Mouse (Mus musculus): ENCODE measurements around the gene H2-DMb1. TPM values are rescaled to one million over a fixed set of nuclear protein-coding genes. Genes with fewer than 3 reads are reported as not detected.
A peak's percentile ranks its signal among the peaks of the same experiment; 100 is the strongest.

The H2-DMb1 gene
- polyA plus RNA-seq (2015; fragmentation: Nextera tagmentation; extraction: Ambion mirVana) = 0.69 and 0.88 TPM in 2 replicates

DNA sequence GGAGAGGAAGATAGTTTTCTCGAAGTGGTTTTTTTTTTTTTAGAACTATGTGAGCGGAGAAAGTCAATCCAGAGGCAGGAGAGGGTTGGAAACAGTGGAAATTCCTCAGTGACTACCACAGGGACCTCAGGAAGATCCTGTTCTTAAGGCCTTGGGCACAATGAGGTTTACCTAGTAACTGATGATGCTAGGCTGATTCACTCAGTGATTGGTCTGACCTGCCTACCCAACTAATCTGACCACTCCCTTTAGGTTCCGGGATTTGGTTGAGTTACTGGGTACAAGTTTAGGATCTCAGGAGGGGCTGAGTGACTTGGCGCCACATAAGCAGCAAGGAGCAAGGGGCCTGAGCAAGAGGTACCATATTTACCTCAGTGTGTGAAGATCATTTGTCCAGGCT is at the start of gene H2-DMb1:
H2-DMb1 (plus strand) TSS at position 150 of the 400 bp plus-strand sequence.
- 61% methylated on average over 4 of the region's 4 CpGs for WGBS
- no peak within 1 kb of the TSS for H3K4me2 ChIP-seq (ENCODE audit: low read length)
- no peaks in the 10 kb centered on the region for H3K27me3 ChIP-seq (ENCODE audit: control insufficient read depth, insufficient read depth, low read depth, low read length)

DNA sequence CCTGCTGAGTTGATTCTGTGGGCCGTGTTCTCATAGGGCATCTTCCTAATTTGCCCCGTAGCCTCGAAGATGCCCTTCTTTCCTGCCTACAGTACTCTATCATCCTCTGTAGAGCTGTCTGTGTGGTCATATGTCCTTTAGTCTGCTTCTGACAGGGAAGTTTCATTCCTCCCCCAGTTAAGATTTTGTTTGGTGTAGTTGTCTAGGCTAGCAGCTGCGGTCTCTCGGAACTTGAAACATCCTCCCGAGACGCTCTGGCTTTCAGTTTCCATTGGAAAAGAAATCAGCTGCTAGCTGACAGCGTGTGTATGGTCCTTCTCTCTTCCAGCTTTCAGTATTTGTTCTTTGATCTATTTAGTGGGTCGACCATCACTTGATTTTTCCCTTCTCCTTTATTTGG is 48.1 kb upstream of the H2-DMb1 start:
- Histone ChIP-seq H3K4me3 (ENCODE audit: low read depth, low read length) (no peak overlapping the region), H3K36me3 (ENCODE audit: control insufficient read depth, insufficient read depth, low read length) (no peaks in the 10 kb centered on the region), H3K27ac (ENCODE audit: low read length) (no peak overlapping the region), H3K4me1 (ENCODE audit: control insufficient read depth, insufficient read depth, low read length) (0 out of 2 replicates have a peak, but pooled peaks cover 3% of the 10 kb centered on the region), H3K9ac (ENCODE audit: low read depth, low read length) (no peak overlapping the region), H3K9me3 (replicated peaks; ENCODE audit: control insufficient read depth, low read length, poor library complexity, severe bottlenecking) (no peaks in the 10 kb centered on the region), H3K27me3 (ENCODE audit: control insufficient read depth, insufficient read depth, low read depth, low read length) (no peaks in the 10 kb centered on the region), H3K4me2 (ENCODE audit: low read length) (no peak overlapping the region)
- no peak for ATAC-seq
- 90% methylated on average over 9 of the region's 9 CpGs for WGBS

More for the DNA sequence above, at the start of gene H2-DMb1:
- ATAC-seq = no peak
- Histone ChIP-seq H3K36me3 (ENCODE audit: control insufficient read depth, insufficient read depth, low read length) (no peaks in the 10 kb centered on the region), H3K27ac (ENCODE audit: low read length) (no peak within 1 kb of the TSS), H3K4me1 (ENCODE audit: control insufficient read depth, insufficient read depth, low read length) (no peaks in the 10 kb centered on the region), H3K9me3 (replicated peaks; ENCODE audit: control insufficient read depth, low read length, poor library complexity, severe bottlenecking) (no peaks in the 10 kb centered on the region), H3K9ac (ENCODE audit: low read depth, low read length) (no peak within 1 kb of the TSS), H3K4me3 (ENCODE audit: low read depth, low read length) (no peak within 1 kb of the TSS)

DNA sequence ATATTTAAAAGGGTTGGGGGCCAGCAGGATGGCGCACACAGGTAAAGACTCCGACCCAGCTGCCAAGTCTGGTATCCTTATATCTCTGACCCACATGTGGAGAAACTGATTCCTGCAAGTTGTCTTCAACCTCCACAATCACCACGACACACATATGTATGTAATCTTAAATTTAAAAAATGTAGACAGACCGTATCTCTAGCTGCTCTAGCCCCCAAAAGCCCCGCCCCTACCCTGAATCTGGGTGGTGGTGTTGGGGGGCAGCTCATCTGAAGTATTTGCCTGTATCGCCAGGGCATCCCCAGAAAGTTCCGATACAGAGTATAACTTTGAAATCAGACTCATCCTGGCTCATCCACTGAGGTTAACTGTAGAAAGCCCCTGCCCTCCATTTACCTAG is 46.3 kb upstream of the H2-DMb1 start:
- WGBS = 91% methylated on average over 7 of the region's 7 CpGs
- no peak overlapping the region for H3K4me2 ChIP-seq (ENCODE audit: low read length)
- H3K4me3 ChIP-seq (ENCODE audit: low read depth, low read length) = no peak overlapping the region
- H3K27ac ChIP-seq (ENCODE audit: low read length) = no peak overlapping the region
- ATAC-seq = no peak
- H3K27me3 ChIP-seq (ENCODE audit: control insufficient read depth, insufficient read depth, low read depth, low read length) = no peaks in the 10 kb centered on the region
- 0 out of 2 replicates have a peak, but pooled peaks cover 3% of the 10 kb centered on the region for H3K4me1 ChIP-seq (ENCODE audit: control insufficient read depth, insufficient read depth, low read length)
- no peaks in the 10 kb centered on the region for H3K9me3 ChIP-seq (replicated peaks; ENCODE audit: control insufficient read depth, low read length, poor library complexity, severe bottlenecking)
- no peak overlapping the region for H3K9ac ChIP-seq (ENCODE audit: low read depth, low read length)
- peaks cover 7% of the 10 kb centered on the region for H3K36me3 ChIP-seq (ENCODE audit: control insufficient read depth, insufficient read depth, low read length)

DNA sequence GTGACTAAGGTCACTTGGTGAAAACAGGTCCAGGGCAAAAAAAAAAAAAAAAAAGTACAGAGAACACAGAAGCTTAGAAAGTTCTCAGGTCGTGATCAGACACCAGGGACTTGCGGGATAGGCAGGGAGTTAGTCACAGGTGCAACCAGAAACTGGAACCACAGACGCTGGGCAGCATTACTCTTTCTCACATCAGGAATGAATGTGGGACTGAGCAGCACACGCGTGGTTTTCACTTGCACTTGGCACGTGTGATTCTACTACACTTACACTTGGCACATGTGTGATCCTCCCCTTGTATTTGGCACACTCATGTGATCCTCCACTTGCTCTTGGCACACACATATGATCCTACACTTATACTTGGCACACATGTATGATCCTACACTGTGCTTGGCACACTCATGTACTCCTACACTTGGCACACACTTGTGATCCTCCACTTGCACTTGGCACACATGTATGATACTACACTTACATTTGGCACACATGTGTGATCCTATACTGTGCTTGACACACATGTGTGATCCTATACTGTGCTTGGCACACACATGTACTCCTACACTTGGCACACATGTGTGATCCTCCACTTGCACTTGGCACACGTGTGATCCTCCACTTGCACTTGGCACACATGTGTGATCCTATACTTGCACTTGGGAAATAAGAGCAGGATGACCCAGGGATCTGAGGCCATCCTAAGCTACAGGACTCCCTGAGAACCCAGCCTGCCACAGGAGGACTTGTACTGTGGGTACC is 45.6 kb upstream of the H2-DMb1 start:
- no peak overlapping the region for H3K27ac ChIP-seq (ENCODE audit: low read length)
- no peak for ATAC-seq
- peaks cover 14% of the 10 kb centered on the region for H3K36me3 ChIP-seq (ENCODE audit: control insufficient read depth, insufficient read depth, low read length)
- 86% methylated on average over 7 of the region's 7 CpGs for WGBS
- no peaks in the 10 kb centered on the region for H3K9me3 ChIP-seq (replicated peaks; ENCODE audit: control insufficient read depth, low read length, poor library complexity, severe bottlenecking)
- H3K4me3 ChIP-seq (ENCODE audit: low read depth, low read length) = no peak overlapping the region
- H3K27me3 ChIP-seq (ENCODE audit: control insufficient read depth, insufficient read depth, low read depth, low read length) = no peaks in the 10 kb centered on the region
- H3K9ac ChIP-seq (ENCODE audit: low read depth, low read length) = no peak overlapping the region
- no peaks in the 10 kb centered on the region for H3K4me1 ChIP-seq (ENCODE audit: control insufficient read depth, insufficient read depth, low read length)
- no peak overlapping the region for H3K4me2 ChIP-seq (ENCODE audit: low read length)

DNA sequence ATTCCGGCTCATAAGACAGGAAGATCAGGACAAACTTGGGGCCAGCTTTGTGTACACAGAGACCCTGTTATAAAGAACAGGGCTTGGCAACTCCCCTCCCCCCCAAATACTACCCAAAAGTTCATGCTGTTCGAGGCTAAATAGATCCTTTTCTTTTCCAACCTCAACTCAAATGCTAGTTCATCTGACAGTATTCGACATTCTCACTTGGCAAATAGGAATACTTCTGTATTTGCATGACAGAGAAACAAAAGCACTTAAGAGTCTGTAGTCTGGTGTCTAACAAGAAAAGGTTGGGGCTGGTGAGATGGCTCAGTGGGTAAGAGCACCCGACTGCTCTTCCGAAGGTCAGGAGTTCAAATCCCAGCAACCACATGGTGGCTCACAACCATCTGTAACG is 44.4 kb upstream of the H2-DMb1 start:
- peaks cover 26% of the 10 kb centered on the region for H3K36me3 ChIP-seq (ENCODE audit: control insufficient read depth, insufficient read depth, low read length)
- H3K9ac ChIP-seq (ENCODE audit: low read depth, low read length) = no peak overlapping the region
- no peak overlapping the region for H3K4me2 ChIP-seq (ENCODE audit: low read length)
- ATAC-seq = no peak
- WGBS = 74% methylated on average over 5 of the region's 6 CpGs
- no peaks in the 10 kb centered on the region for H3K9me3 ChIP-seq (replicated peaks; ENCODE audit: control insufficient read depth, low read length, poor library complexity, severe bottlenecking)
- no peaks in the 10 kb centered on the region for H3K4me1 ChIP-seq (ENCODE audit: control insufficient read depth, insufficient read depth, low read length)
- no peak overlapping the region for H3K27ac ChIP-seq (ENCODE audit: low read length)
- H3K4me3 ChIP-seq (ENCODE audit: low read depth, low read length) = no peak overlapping the region
- no peaks in the 10 kb centered on the region for H3K27me3 ChIP-seq (ENCODE audit: control insufficient read depth, insufficient read depth, low read depth, low read length)

DNA sequence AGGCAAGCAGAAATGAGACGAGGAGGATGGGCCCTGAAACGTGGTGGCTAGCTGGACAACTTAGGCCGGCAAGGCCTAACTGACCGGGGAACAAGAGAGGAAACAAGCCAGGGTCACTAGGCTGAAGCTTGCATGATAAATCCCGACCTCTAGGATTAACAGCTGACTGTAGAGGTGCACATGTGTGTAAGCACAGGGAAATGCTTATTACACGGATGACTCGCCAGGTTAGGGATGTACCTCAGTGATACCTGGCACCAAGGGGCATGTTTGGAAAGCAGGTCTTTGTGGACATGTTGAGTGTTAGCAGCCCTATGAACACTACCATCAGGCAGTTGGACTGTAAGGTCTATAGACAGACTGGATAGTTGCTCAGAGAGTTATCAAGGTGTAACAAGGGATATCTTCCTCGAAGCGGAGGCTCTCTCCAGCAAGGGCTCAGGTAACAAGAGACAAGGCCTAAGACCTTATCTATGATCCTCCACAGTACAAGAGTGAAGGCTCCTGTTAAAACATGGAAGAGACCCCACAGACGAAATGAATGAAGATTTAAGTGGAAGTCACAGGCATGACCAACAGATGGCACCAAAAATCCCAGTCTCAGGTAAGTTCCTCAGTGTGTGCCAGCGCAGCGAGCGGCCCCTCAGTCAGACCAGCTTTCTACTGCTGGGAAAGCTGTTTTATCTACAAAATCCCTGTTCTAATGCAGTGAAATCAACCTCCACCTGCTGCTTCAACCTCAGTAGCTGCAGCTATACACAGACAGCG is 43.6 kb upstream of the H2-DMb1 start:
- no peak overlapping the region for H3K4me2 ChIP-seq (ENCODE audit: low read length)
- WGBS = 72% methylated on average over 14 of the region's 14 CpGs
- no peaks in the 10 kb centered on the region for H3K9me3 ChIP-seq (replicated peaks; ENCODE audit: control insufficient read depth, low read length, poor library complexity, severe bottlenecking)
- H3K27ac ChIP-seq (ENCODE audit: low read length) = 0 out of 2 replicates have a peak overlapping the region, but pooled peaks have one; percentile 30
- H3K4me3 ChIP-seq (ENCODE audit: low read depth, low read length) = no peak overlapping the region
- peaks cover 34% of the 10 kb centered on the region for H3K36me3 ChIP-seq (ENCODE audit: control insufficient read depth, insufficient read depth, low read length)
- H3K4me1 ChIP-seq (ENCODE audit: control insufficient read depth, insufficient read depth, low read length) = no peaks in the 10 kb centered on the region
- no peaks in the 10 kb centered on the region for H3K27me3 ChIP-seq (ENCODE audit: control insufficient read depth, insufficient read depth, low read depth, low read length)
- ATAC-seq = peak; percentile 37; the same call in 1 of the 2 replicates
- no peak overlapping the region for H3K9ac ChIP-seq (ENCODE audit: low read depth, low read length)

DNA sequence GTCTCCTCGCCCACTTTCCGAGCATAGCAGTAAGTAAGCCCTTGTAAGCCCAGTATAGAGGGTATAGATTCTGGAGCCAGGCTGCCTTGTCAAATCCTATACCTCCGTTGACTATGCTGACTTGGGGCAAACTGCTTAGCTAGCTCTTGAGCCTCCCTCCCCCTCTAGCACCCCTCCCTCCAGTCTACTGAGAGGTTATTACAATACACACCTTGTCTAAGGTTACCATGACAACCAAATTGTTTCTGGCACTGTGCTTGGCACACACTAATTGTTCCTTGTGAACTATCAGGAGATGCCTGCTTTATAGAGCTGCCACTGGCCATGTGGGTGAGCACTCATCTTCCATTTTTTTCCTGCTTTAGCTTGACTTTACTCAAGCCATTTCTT is 43.1 kb upstream of the H2-DMb1 start:
- H3K9ac ChIP-seq (ENCODE audit: low read depth, low read length) = no peak overlapping the region
- H3K4me3 ChIP-seq (ENCODE audit: low read depth, low read length) = no peak overlapping the region
- no peaks in the 10 kb centered on the region for H3K27me3 ChIP-seq (ENCODE audit: control insufficient read depth, insufficient read depth, low read depth, low read length)
- H3K9me3 ChIP-seq (replicated peaks; ENCODE audit: control insufficient read depth, low read length, poor library complexity, severe bottlenecking) = no peaks in the 10 kb centered on the region
- H3K4me1 ChIP-seq (ENCODE audit: control insufficient read depth, insufficient read depth, low read length) = 0 out of 2 replicates have a peak, but pooled peaks cover under 1% of the 10 kb centered on the region
- peak; percentile 40; the same call in 1 of the 2 replicates for ATAC-seq
- H3K27ac ChIP-seq (ENCODE audit: low read length) = 0 out of 2 replicates have a peak overlapping the region, but pooled peaks have one; percentile 30
- H3K36me3 ChIP-seq (ENCODE audit: control insufficient read depth, insufficient read depth, low read length) = peaks cover 39% of the 10 kb centered on the region
- no peak overlapping the region for H3K4me2 ChIP-seq (ENCODE audit: low read length)
- 62% methylated on average over 3 of the region's 3 CpGs for WGBS

DNA sequence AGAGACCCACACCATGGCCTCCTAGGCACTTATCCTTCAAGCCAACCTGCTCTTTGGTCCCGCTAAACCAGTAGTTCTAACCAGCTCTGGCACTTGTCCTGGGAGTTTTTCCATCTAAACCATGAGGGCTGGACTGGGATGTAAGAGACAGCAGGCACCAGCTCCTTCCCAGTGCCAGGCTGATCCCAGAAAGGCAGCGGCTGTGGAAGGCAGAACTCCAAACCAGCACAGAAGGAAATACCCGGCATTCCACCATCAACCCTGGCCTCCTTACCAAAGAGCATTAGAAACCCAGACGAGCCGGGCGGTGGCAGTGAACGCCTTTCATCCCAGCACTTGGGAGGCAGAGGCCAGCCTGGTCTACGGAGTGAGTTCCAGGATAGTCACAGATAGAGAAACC is 42.6 kb upstream of the H2-DMb1 start:
- Histone ChIP-seq H3K4me2 (ENCODE audit: low read length) (no peak overlapping the region), H3K27ac (ENCODE audit: low read length) (0 out of 2 replicates have a peak overlapping the region, but pooled peaks have one; percentile 18), H3K36me3 (ENCODE audit: control insufficient read depth, insufficient read depth, low read length) (peaks cover 44% of the 10 kb centered on the region), H3K9me3 (replicated peaks; ENCODE audit: control insufficient read depth, low read length, poor library complexity, severe bottlenecking) (no peaks in the 10 kb centered on the region), H3K9ac (ENCODE audit: low read depth, low read length) (no peak overlapping the region), H3K27me3 (ENCODE audit: control insufficient read depth, insufficient read depth, low read depth, low read length) (no peaks in the 10 kb centered on the region), H3K4me3 (ENCODE audit: low read depth, low read length) (no peak overlapping the region), H3K4me1 (ENCODE audit: control insufficient read depth, insufficient read depth, low read length) (0 out of 2 replicates have a peak, but pooled peaks cover 5% of the 10 kb centered on the region)
- WGBS = 63% methylated on average over 8 of the region's 8 CpGs
- ATAC-seq = no peak

DNA sequence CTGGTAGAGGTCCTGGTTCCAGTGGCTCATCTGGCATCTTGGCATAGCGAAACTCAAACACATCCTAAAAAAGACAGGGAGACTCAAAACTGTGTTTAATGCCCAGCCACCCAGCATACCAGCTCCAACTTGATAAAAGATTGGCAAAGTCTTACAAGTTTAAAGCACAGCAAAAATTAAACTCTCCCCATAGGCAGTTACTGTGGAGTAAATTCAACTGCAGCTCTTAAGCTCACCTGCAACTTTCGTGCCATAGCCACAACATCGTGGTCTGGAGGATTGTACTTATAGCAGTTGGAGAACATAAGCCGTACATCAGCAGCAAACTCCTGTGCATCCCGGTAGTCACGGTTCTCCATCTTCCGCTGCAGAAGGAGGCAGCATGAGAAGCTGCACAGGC is 38.8 kb upstream of the H2-DMb1 start:
- no peak for ATAC-seq
- Histone ChIP-seq H3K9me3 (replicated peaks; ENCODE audit: control insufficient read depth, low read length, poor library complexity, severe bottlenecking) (no peaks in the 10 kb centered on the region), H3K4me3 (ENCODE audit: low read depth, low read length) (no peak overlapping the region), H3K9ac (ENCODE audit: low read depth, low read length) (no peak overlapping the region), H3K36me3 (ENCODE audit: control insufficient read depth, insufficient read depth, low read length) (peaks cover 53% of the 10 kb centered on the region), H3K27me3 (ENCODE audit: control insufficient read depth, insufficient read depth, low read depth, low read length) (no peaks in the 10 kb centered on the region), H3K4me1 (ENCODE audit: control insufficient read depth, insufficient read depth, low read length) (peaks cover 18% of the 10 kb centered on the region), H3K4me2 (ENCODE audit: low read length) (no peak overlapping the region), H3K27ac (ENCODE audit: low read length) (no peak overlapping the region)
- 90% methylated on average over 7 of the region's 7 CpGs for WGBS
